15 mouse cellular contexts compared by ENCODE assay signal in genomic region chr15:26718390-26719036, GRCm38 (mm10).
DNase-seq lines count a peak whose midpoint lies in the region; ATAC-seq lines count a peak whose summit lies in the region.
"Had no signal": no experiment of that assay in that cellular context is flagged by ENCODE, and none has a peak within 500 bp of the region (broad histone marks: within the 10 kb centered on the region; RNA-seq: fewer than 3 reads in every experiment).

No protein-coding gene starts in this region.

- H3K9ac ChIP-seq in kidney, embryonic 14.5 days (ENCODE audit: low read depth, low read length), result no peak overlapping the region
- no peak overlapping the region; the same call in 1 of the 2 replicates for H3K9ac ChIP-seq in neural tube, embryonic 13.5 days
- H3K9ac ChIP-seq in forebrain, embryonic 15.5 days (replicated peaks), result no peak overlapping the region
- H3K9ac ChIP-seq: midbrain, embryonic 13.5 days had no signal

- no peaks in the 10 kb centered on the region for H3K9me3 ChIP-seq in kidney, embryonic 14.5 days (ENCODE audit: control insufficient read depth, low read length)
- no peaks in the 10 kb centered on the region for H3K9me3 ChIP-seq in neural tube, embryonic 13.5 days
- no peaks in the 10 kb centered on the region for H3K9me3 ChIP-seq in forebrain, embryonic 15.5 days
- H3K9me3 ChIP-seq: G1E; midbrain, embryonic 13.5 days had no signal

- H3K4me1 ChIP-seq in kidney, embryonic 14.5 days (ENCODE audit: control insufficient read depth, insufficient read depth, low read length), result peaks cover 10% of the 10 kb centered on the region
- H3K4me1 ChIP-seq in neural tube, embryonic 13.5 days (replicated peaks), result peaks cover 24% of the 10 kb centered on the region
- peaks cover 19% of the 10 kb centered on the region for H3K4me1 ChIP-seq in forebrain, embryonic 15.5 days

- no peak overlapping the region for H3K4me2 ChIP-seq in kidney, embryonic 14.5 days (replicated peaks; ENCODE audit: low read depth, low read length)
- no peak overlapping the region for H3K4me2 ChIP-seq in neural tube, embryonic 13.5 days
- no peak overlapping the region for H3K4me2 ChIP-seq in forebrain, embryonic 15.5 days (replicated peaks)
- H3K4me2 ChIP-seq: midbrain, embryonic 13.5 days had no signal

- 24% methylated on average over 5 of the region's 5 CpGs for WGBS in kidney, embryonic 14.5 days
- 26% methylated on average over 5 of the region's 5 CpGs for WGBS in neural tube, embryonic 13.5 days
- WGBS in forebrain, embryonic 15.5 days, result 68% methylated on average over 5 of the region's 5 CpGs

- ATAC-seq in kidney, embryonic 14.5 days (ENCODE audit: low FRiP score, low TSS enrichment), result peak; percentile 32; the same call in 1 of the 2 replicates
- no peak; the same call in 1 of the 2 replicates for ATAC-seq in neural tube, embryonic 13.5 days (ENCODE audit: low read depth)
- ATAC-seq in forebrain, embryonic 15.5 days (replicated peaks), result no peak
- ATAC-seq: activated CD4-positive, CD25-positive, alpha-beta regulatory T cell, adult 4 months; forebrain, embryonic 16.5 days had no signal

- DNase-seq in embryo, embryonic 10.5 days (ENCODE audit: low spot score), result peak; percentile 33
- no peak for DNase-seq in embryo, embryonic 9.5 days (ENCODE audit: extremely low spot score)
- no peak for DNase-seq in kidney, postnatal 4 days
- peak; percentile 45 for DNase-seq in forelimb bud, embryonic 11.5 days (ENCODE audit: low read depth, low spot score)
- no peak for DNase-seq in urinary bladder, adult 2 months (ENCODE audit: low spot score)
- DNase-seq: kidney, postnatal 36 days; right cerebral cortex, postnatal 25 days; thymus, adult 2 months had no signal

- no peaks in the 10 kb centered on the region for H3K36me3 ChIP-seq in kidney, embryonic 14.5 days (ENCODE audit: control insufficient read depth, insufficient read depth, low read length)
- no peaks in the 10 kb centered on the region for H3K36me3 ChIP-seq in neural tube, embryonic 13.5 days
- H3K36me3 ChIP-seq in forebrain, embryonic 15.5 days, result no peaks in the 10 kb centered on the region
- H3K36me3 ChIP-seq: G1E; midbrain, embryonic 13.5 days had no signal

- H3K27me3 ChIP-seq in kidney, embryonic 14.5 days (ENCODE audit: control insufficient read depth, insufficient read depth, low read length), result no peaks in the 10 kb centered on the region
- H3K27me3 ChIP-seq in neural tube, embryonic 13.5 days, result no peaks in the 10 kb centered on the region
- H3K27me3 ChIP-seq in forebrain, embryonic 15.5 days, result no peaks in the 10 kb centered on the region
- H3K27me3 ChIP-seq: midbrain, embryonic 13.5 days had no signal

- H3K4me3 ChIP-seq in kidney, embryonic 14.5 days (ENCODE audit: low read length), result no peak overlapping the region
- no peak overlapping the region for H3K4me3 ChIP-seq in neural tube, embryonic 13.5 days
- H3K4me3 ChIP-seq in forebrain, embryonic 15.5 days, result no peak overlapping the region
- H3K4me3 ChIP-seq: midbrain, embryonic 13.5 days had no signal

- H3K27ac ChIP-seq in kidney, embryonic 14.5 days (ENCODE audit: low read depth, low read length), result peak overlapping the region; percentile 26; the same call in 1 of the 2 replicates
- peak overlapping the region; percentile 63 for H3K27ac ChIP-seq in neural tube, embryonic 13.5 days (replicated peaks)
- no peak overlapping the region for H3K27ac ChIP-seq in forebrain, embryonic 15.5 days (replicated peaks)
- H3K27ac ChIP-seq: midbrain, embryonic 13.5 days had no signal

Comparison
In these comparisons a context has a peak if more than half of its experiments do, and no peak if none do; other contexts are left out.
1. DNase-seq: peak in embryo, embryonic 10.5 days (single experiment) and forelimb bud, embryonic 11.5 days (single experiment); none in embryo, embryonic 9.5 days (single experiment), kidney, postnatal 4 days (0 of 2) and urinary bladder, adult 2 months (single experiment).